Mouse (Mus musculus): Measurements from ENCODE around the gene Camkmt.

DNA sequence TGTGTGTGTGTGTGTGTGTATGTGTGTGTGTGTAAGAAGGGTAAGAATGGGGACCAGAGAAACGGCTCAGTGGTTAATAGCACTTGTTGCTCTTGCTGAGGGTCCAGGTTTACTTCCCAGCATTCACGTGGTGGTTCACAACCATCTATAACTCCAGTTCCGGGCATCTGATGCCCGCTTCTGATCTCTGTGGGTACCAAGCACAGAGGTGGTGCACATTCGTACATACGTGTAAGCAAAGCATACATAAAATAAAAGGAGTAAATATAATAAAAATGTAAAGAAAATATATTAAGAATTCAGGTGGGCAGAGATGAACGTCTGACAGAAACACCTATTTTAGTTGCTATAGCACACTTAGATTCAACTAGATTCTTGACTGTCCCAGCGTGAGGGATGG is 260.9 kb downstream of the Camkmt start:
- TF ChIP-seq UBTF (IDR thresholded peaks at IDR 0.05; ENCODE audit: borderline replicate concordance, insufficient read depth, low read depth, low read length) (no peak), GABPA (IDR thresholded peaks at IDR 0.05; ENCODE audit: low read depth, low read length) (no peak), POLR2AphosphoS2 (IDR thresholded peaks at IDR 0.05; ENCODE audit: low read length) (no peak)
